Mouse (Mus musculus): ENCODE results near the gene Tmem254a. TPM values are rescaled to one million over a fixed set of nuclear protein-coding genes. Genes with fewer than 3 reads are reported as not detected.
"Not testable (repeated sequence)": the region's sequence is repeated elsewhere in the genome, so short reads cannot be mapped to it uniquely, and the experiment has no call there.

Gene Tmem254a
- 3.6 and 4.5 TPM in 2 replicates for polyA plus RNA-seq (2014; fragmentation: Nextera tagmentation; extraction: Ambion mirVana)

- no CpG with 5 or more reads among the region's 10 CpGs for WGBS
- not testable (repeated sequence) for DNase-seq (ENCODE audit: low spot score); H3K27ac ChIP-seq (replicated peaks; ENCODE audit: low read depth, low read length); H3K4me2 ChIP-seq (ENCODE audit: low read depth, severe bottlenecking); ATAC-seq (ENCODE audit: insufficient number of reproducible peaks, low FRiP score, low TSS enrichment, low read depth); H3K36me3 ChIP-seq (ENCODE audit: control insufficient read depth, insufficient read depth, low read length); H3K4me3 ChIP-seq (ENCODE audit: low read depth, low read length); H3K9ac ChIP-seq (ENCODE audit: low read length); H3K4me1 ChIP-seq (ENCODE audit: control insufficient read depth, insufficient read depth, low read length); H3K9me3 ChIP-seq (ENCODE audit: control insufficient read depth, low read length); H3K27me3 ChIP-seq (ENCODE audit: control insufficient read depth, insufficient read depth, low read length)
Observed at GRCm38 (mm10) chr14:25927562-25927881, at the start of gene Tmem254a. Tmem254a (minus strand) TSS chr14:25927672.

- H3K4me1 ChIP-seq (ENCODE audit: control insufficient read depth, insufficient read depth, low read length); H3K27ac ChIP-seq (replicated peaks; ENCODE audit: low read depth, low read length); ATAC-seq (ENCODE audit: insufficient number of reproducible peaks, low FRiP score, low TSS enrichment, low read depth); H3K9ac ChIP-seq (ENCODE audit: low read length); H3K36me3 ChIP-seq (ENCODE audit: control insufficient read depth, insufficient read depth, low read length); H3K27me3 ChIP-seq (ENCODE audit: control insufficient read depth, insufficient read depth, low read length); H3K4me2 ChIP-seq (ENCODE audit: low read depth, severe bottlenecking); H3K9me3 ChIP-seq (ENCODE audit: control insufficient read depth, low read length); H3K4me3 ChIP-seq (ENCODE audit: low read depth, low read length); DNase-seq (ENCODE audit: low spot score): not testable (repeated sequence)
- no CpG with 5 or more reads among the region's 3 CpGs for whole genome bisulfite sequencing
Observed at GRCm38 (mm10) chr14:25957861-25958260, 30.4 kb upstream of the Tmem254a start.

GRCm38 (mm10) chr14:25938004-25938403, 10.5 kb upstream of the Tmem254a start, which contains the start of gene Cphx1:
Cphx1 (plus strand) TSS chr14:25938304.
- H3K27ac ChIP-seq (replicated peaks; ENCODE audit: low read depth, low read length); H3K36me3 ChIP-seq (ENCODE audit: control insufficient read depth, insufficient read depth, low read length); H3K4me3 ChIP-seq (ENCODE audit: low read depth, low read length); DNase-seq (ENCODE audit: low spot score); H3K9me3 ChIP-seq (ENCODE audit: control insufficient read depth, low read length); H3K4me2 ChIP-seq (ENCODE audit: low read depth, severe bottlenecking); H3K9ac ChIP-seq (ENCODE audit: low read length); H3K4me1 ChIP-seq (ENCODE audit: control insufficient read depth, insufficient read depth, low read length); ATAC-seq (ENCODE audit: insufficient number of reproducible peaks, low FRiP score, low TSS enrichment, low read depth); H3K27me3 ChIP-seq (ENCODE audit: control insufficient read depth, insufficient read depth, low read length): not testable (repeated sequence)
- no CpG with 5 or more reads among the region's 8 CpGs for WGBS

GRCm38 (mm10) chr14:25936867-25937630, 9.6 kb upstream of the Tmem254a start:
- not testable (repeated sequence) for H3K27ac ChIP-seq (replicated peaks; ENCODE audit: low read depth, low read length); DNase-seq (ENCODE audit: low spot score); H3K9ac ChIP-seq (ENCODE audit: low read length); H3K4me3 ChIP-seq (ENCODE audit: low read depth, low read length); H3K9me3 ChIP-seq (ENCODE audit: control insufficient read depth, low read length); H3K27me3 ChIP-seq (ENCODE audit: control insufficient read depth, insufficient read depth, low read length); H3K4me1 ChIP-seq (ENCODE audit: control insufficient read depth, insufficient read depth, low read length); H3K4me2 ChIP-seq (ENCODE audit: low read depth, severe bottlenecking); ATAC-seq (ENCODE audit: insufficient number of reproducible peaks, low FRiP score, low TSS enrichment, low read depth); H3K36me3 ChIP-seq (ENCODE audit: control insufficient read depth, insufficient read depth, low read length)
- no CpG with 5 or more reads among the region's 5 CpGs for WGBS

GRCm38 (mm10) chr14:25926814-25927561, 484 bp downstream of the Tmem254a start:
- not testable (repeated sequence) for H3K4me1 ChIP-seq (ENCODE audit: control insufficient read depth, insufficient read depth, low read length); H3K36me3 ChIP-seq (ENCODE audit: control insufficient read depth, insufficient read depth, low read length); H3K9ac ChIP-seq (ENCODE audit: low read length); H3K27ac ChIP-seq (replicated peaks; ENCODE audit: low read depth, low read length); DNase-seq (ENCODE audit: low spot score); H3K9me3 ChIP-seq (ENCODE audit: control insufficient read depth, low read length); H3K4me3 ChIP-seq (ENCODE audit: low read depth, low read length); H3K27me3 ChIP-seq (ENCODE audit: control insufficient read depth, insufficient read depth, low read length); H3K4me2 ChIP-seq (ENCODE audit: low read depth, severe bottlenecking); ATAC-seq (ENCODE audit: insufficient number of reproducible peaks, low FRiP score, low TSS enrichment, low read depth)
- WGBS: no CpG with 5 or more reads among the region's 44 CpGs

- H3K4me3 ChIP-seq (ENCODE audit: low read depth, low read length); H3K9me3 ChIP-seq (ENCODE audit: control insufficient read depth, low read length); H3K27me3 ChIP-seq (ENCODE audit: control insufficient read depth, insufficient read depth, low read length); H3K27ac ChIP-seq (replicated peaks; ENCODE audit: low read depth, low read length); H3K9ac ChIP-seq (ENCODE audit: low read length); DNase-seq (ENCODE audit: low spot score); H3K4me2 ChIP-seq (ENCODE audit: low read depth, severe bottlenecking); H3K36me3 ChIP-seq (ENCODE audit: control insufficient read depth, insufficient read depth, low read length); ATAC-seq (ENCODE audit: insufficient number of reproducible peaks, low FRiP score, low TSS enrichment, low read depth); H3K4me1 ChIP-seq (ENCODE audit: control insufficient read depth, insufficient read depth, low read length): not testable (repeated sequence)
- WGBS: no CpG with 5 or more reads among the region's 5 CpGs
Observed at GRCm38 (mm10) chr14:25918427-25919170, 8.9 kb downstream of the Tmem254a start.

GRCm38 (mm10) chr14:25908976-25909375, 18.5 kb downstream of the Tmem254a start:
- H3K9me3 ChIP-seq (ENCODE audit: control insufficient read depth, low read length); DNase-seq (ENCODE audit: low spot score); H3K4me3 ChIP-seq (ENCODE audit: low read depth, low read length); H3K27me3 ChIP-seq (ENCODE audit: control insufficient read depth, insufficient read depth, low read length); H3K9ac ChIP-seq (ENCODE audit: low read length); H3K36me3 ChIP-seq (ENCODE audit: control insufficient read depth, insufficient read depth, low read length); ATAC-seq (ENCODE audit: insufficient number of reproducible peaks, low FRiP score, low TSS enrichment, low read depth); H3K4me2 ChIP-seq (ENCODE audit: low read depth, severe bottlenecking); H3K27ac ChIP-seq (replicated peaks; ENCODE audit: low read depth, low read length); H3K4me1 ChIP-seq (ENCODE audit: control insufficient read depth, insufficient read depth, low read length): not testable (repeated sequence)
- WGBS: no CpG with 5 or more reads among the region's 8 CpGs

- H3K27ac ChIP-seq (replicated peaks; ENCODE audit: low read depth, low read length); H3K4me3 ChIP-seq (ENCODE audit: low read depth, low read length); H3K4me1 ChIP-seq (ENCODE audit: control insufficient read depth, insufficient read depth, low read length); ATAC-seq (ENCODE audit: insufficient number of reproducible peaks, low FRiP score, low TSS enrichment, low read depth); H3K27me3 ChIP-seq (ENCODE audit: control insufficient read depth, insufficient read depth, low read length); H3K9me3 ChIP-seq (ENCODE audit: control insufficient read depth, low read length); DNase-seq (ENCODE audit: low spot score); H3K36me3 ChIP-seq (ENCODE audit: control insufficient read depth, insufficient read depth, low read length); H3K4me2 ChIP-seq (ENCODE audit: low read depth, severe bottlenecking); H3K9ac ChIP-seq (ENCODE audit: low read length): not testable (repeated sequence)
- no CpG with 5 or more reads among the region's 9 CpGs for WGBS
Observed at GRCm38 (mm10) chr14:25907272-25907671, 20.2 kb downstream of the Tmem254a start.

All from limb, embryonic 11.5 days (tissue).